Mouse (Mus musculus) erythroblast, embryonic 14.5 days (primary cell): ENCODE measurements around the gene Atf1.
A peak's percentile ranks its signal among the peaks of the same experiment; 100 is the strongest.

Experiments
- GATA1 ChIP-seq: IDR thresholded peaks from 2 replicates; pipeline ENCODE4 v1.6.1; 2012; ENCODE audit warnings: low read length, inconsistent platforms, mixed read lengths
- TAL1 ChIP-seq: IDR thresholded peaks from 3 replicates; pipeline ENCODE4 v1.6.1; 2012; ENCODE audit warnings: low read length, inconsistent platforms, mixed read lengths

DNA sequence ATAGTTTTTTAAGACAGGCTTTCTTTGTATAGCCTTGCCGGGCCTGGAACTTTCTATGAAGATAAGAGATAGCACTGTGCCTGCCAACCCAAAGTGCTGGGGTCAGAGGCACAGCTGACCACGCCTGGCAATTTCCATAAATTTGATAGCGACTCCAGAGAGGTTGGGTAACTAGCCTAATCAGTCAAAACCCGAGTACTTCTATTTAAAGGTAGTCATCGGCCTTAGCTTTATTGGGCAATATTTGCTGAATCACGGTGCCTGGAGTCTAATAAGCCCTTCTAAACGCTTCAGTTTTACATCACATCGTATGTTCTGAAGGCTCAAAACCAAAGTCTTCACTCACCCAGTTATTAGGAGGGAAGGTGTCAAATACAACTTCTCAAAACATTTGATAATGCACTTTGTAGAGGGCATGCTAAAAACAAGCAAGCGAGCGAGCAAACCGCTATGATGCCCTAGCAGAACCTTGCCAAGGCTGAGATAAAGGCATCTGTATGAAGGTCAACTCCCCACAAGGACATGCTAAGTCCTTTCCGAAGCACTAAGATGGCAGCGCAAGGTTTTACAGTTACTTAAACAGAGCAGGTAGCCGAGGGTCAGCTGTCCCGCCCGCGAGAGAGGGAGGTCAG lies 472 bp upstream of the Atf1 start:
- TF ChIP-seq GATA1: peak; percentile 54
- no peak for TF ChIP-seq TAL1
